In genomic region chr5:146865511-146865910, GRCm38 (mm10) we compare ENCODE assay signal across 16 mouse cellular contexts. TPM values are rescaled to one million over a fixed set of nuclear protein-coding genes. Genes with fewer than 3 reads are reported as not detected.
"Had no signal": no experiment of that assay in that cellular context is flagged by ENCODE, and none has a peak within 500 bp of the region (broad histone marks: within the 10 kb centered on the region; RNA-seq: fewer than 3 reads in every experiment).

No protein-coding gene starts in this region.

- DNase-seq: kidney, adult 9 months; kidney, postnatal 36 days; lung, embryonic 14.5 days; lung, postnatal 10 days; lung, postnatal 4 days; right cerebral cortex, adult 18-20 months; right cerebral cortex, postnatal 4 days; spleen, adult 18-20 months; thymus, adult 18-20 months; thymus, postnatal 14 days had no signal

- ATAC-seq: midbrain, embryonic 13.5 days had no signal

- H3K27me3 ChIP-seq: limb, embryonic 12.5 days; midbrain, embryonic 13.5 days; neural tube, embryonic 15.5 days had no signal

- H3K4me3 ChIP-seq: layer of hippocampus, adult 2 months; limb, embryonic 12.5 days; midbrain, embryonic 13.5 days; neural tube, embryonic 15.5 days had no signal

- H3K27ac ChIP-seq: kidney, postnatal 0 days; layer of hippocampus, adult 2 months; limb, embryonic 12.5 days; midbrain, embryonic 13.5 days; neural tube, embryonic 15.5 days had no signal

- H3K9me3 ChIP-seq: limb, embryonic 12.5 days; midbrain, embryonic 13.5 days; neural tube, embryonic 15.5 days had no signal

- H3K36me3 ChIP-seq: limb, embryonic 12.5 days; midbrain, embryonic 13.5 days; neural tube, embryonic 15.5 days had no signal

- H3K9ac ChIP-seq: limb, embryonic 12.5 days; lung, embryonic 14.5 days; midbrain, embryonic 13.5 days; neural tube, embryonic 15.5 days had no signal

RNA-seq across cellular contexts. Expression of gene Rasl11a, which starts 20.6 kb away (rescaled TPM):
- total RNA-seq: liver, adult 2 months had no signal
